Comparison of ENCODE assay signal across 19 mouse cellular contexts in the genomic region with DNA sequence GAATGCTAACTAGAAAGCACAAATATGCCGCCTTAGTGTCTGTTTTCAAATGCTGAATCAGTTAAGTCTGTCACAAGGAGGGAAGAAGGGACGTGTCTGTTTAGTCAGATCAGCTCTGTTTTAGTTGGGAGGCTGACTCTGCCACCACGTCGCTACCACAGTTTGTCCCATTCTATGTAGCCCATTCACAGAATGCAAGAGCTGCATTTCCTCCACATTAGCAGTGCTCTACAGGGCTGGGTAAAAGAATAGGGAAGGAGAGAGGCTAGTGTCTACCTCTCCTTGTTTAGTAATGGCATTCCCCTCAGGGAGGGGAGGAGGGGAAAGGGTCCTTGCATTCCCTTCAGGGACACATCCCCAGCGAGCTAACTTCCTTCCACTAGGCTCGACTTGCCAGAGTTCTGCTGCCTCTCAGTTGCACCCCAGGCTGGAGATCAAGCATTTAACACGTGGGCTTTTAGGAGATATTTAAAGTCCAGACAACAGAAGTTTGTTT.
A peak's percentile ranks its signal among the peaks of the same experiment; 100 is the strongest.
DNase-seq lines count a peak whose midpoint lies in the region; ATAC-seq and TF ChIP-seq lines count a peak whose summit lies in the region.
"Had no signal": no experiment of that assay in that cellular context is flagged by ENCODE, and none has a peak within 500 bp of the region (broad histone marks: within the 10 kb centered on the region; RNA-seq: fewer than 3 reads in every experiment).

No protein-coding gene starts in this region.

- no peak for TF ChIP-seq CTCF in heart, adult 2 months (IDR thresholded peaks at IDR 0.05)
- TF ChIP-seq CTCF in lung, embryonic 14.5 days (IDR thresholded peaks at IDR 0.05; ENCODE audit: low read depth) = no peak

- intact Hi-C loops in heart, adult 2 months (cut with DNase I) = loop anchor here (5.0 kb wide), 1 partner anchor 76 kb away; no protein-coding TSS in a partner anchor

- no peaks in the 10 kb centered on the region for H3K79me2 ChIP-seq in heart, adult 2 months (replicated peaks; ENCODE audit: control insufficient read depth, insufficient read depth, low read length)

- H3K9ac ChIP-seq in heart, embryonic 11.5 days (ENCODE audit: low read depth, low read length) = no peak overlapping the region; the same call in 1 of the 2 replicates
- no peak overlapping the region for H3K9ac ChIP-seq in heart, adult 2 months (ENCODE audit: low read depth, low read length)
- no peak overlapping the region for H3K9ac ChIP-seq in lung, embryonic 14.5 days
- no peak overlapping the region for H3K9ac ChIP-seq in intestine, embryonic 16.5 days (ENCODE audit: low read depth, low read length)
- H3K9ac ChIP-seq: embryonic facial prominence, embryonic 12.5 days; hindbrain, embryonic 15.5 days; liver, embryonic 14.5 days had no signal

- DNase-seq in heart, adult 2 months = no peak
- DNase-seq in lung, embryonic 14.5 days = peak; percentile 38
- DNase-seq in lung, postnatal 14 days = no peak
- DNase-seq in layer of hippocampus, postnatal 25 days (ENCODE audit: extremely low spot score in 1 of 2, low spot score in 1 of 2) = no peak
- DNase-seq: adrenal gland, postnatal 25 days; cerebellum, postnatal 10 days; gastrocnemius, postnatal 10 days; kidney, postnatal 14 days; right cerebral cortex, postnatal 25 days; thymus, postnatal 14 days had no signal

- H3K4me3 ChIP-seq in heart, embryonic 11.5 days (ENCODE audit: low read depth, low read length) = no peak overlapping the region
- H3K4me3 ChIP-seq in heart, adult 2 months = no peak overlapping the region
- H3K4me3 ChIP-seq in lung, embryonic 14.5 days (ENCODE audit: low read depth, low read length) = no peak overlapping the region
- H3K4me3 ChIP-seq in intestine, embryonic 16.5 days (ENCODE audit: low read length) = no peak overlapping the region
- H3K4me3 ChIP-seq: embryonic facial prominence, embryonic 12.5 days; hindbrain, embryonic 15.5 days; megakaryocyte, embryonic 14.5 days; myocyte had no signal

- no peaks in the 10 kb centered on the region for H3K27me3 ChIP-seq in heart, embryonic 11.5 days (ENCODE audit: control insufficient read depth, insufficient read depth, low read length)
- H3K27me3 ChIP-seq in heart, adult 2 months (ENCODE audit: control insufficient read depth, insufficient read depth, low read length) = no peaks in the 10 kb centered on the region
- no peaks in the 10 kb centered on the region for H3K27me3 ChIP-seq in lung, embryonic 14.5 days (ENCODE audit: insufficient read depth, low read length)
- H3K27me3 ChIP-seq in intestine, embryonic 16.5 days (replicated peaks; ENCODE audit: control insufficient read depth, insufficient read depth, low read length) = no peaks in the 10 kb centered on the region
- H3K27me3 ChIP-seq: embryonic facial prominence, embryonic 12.5 days; hindbrain, embryonic 15.5 days; megakaryocyte, embryonic 14.5 days had no signal

- H3K4me1 ChIP-seq in heart, embryonic 11.5 days (ENCODE audit: control insufficient read depth, insufficient read depth, low read length) = peaks cover 17% of the 10 kb centered on the region
- peaks cover 2% of the 10 kb centered on the region for H3K4me1 ChIP-seq in heart, adult 2 months (ENCODE audit: control insufficient read depth, insufficient read depth, low read length)
- H3K4me1 ChIP-seq in lung, embryonic 14.5 days (ENCODE audit: insufficient read depth) = peaks cover 11% of the 10 kb centered on the region
- peaks cover 5% of the 10 kb centered on the region; the same call in 1 of the 2 replicates for H3K4me1 ChIP-seq in intestine, embryonic 16.5 days (ENCODE audit: control insufficient read depth, insufficient read depth, low read length)
- H3K4me1 ChIP-seq: embryonic facial prominence, embryonic 12.5 days; hindbrain, embryonic 15.5 days; megakaryocyte, embryonic 14.5 days had no signal

- peak overlapping the region; percentile 5; the same call in 1 of the 2 replicates for H3K27ac ChIP-seq in heart, embryonic 11.5 days (ENCODE audit: low read depth, low read length)
- no peak overlapping the region for H3K27ac ChIP-seq in heart, adult 2 months
- no peak overlapping the region for H3K27ac ChIP-seq in lung, embryonic 14.5 days (ENCODE audit: low read depth)
- H3K27ac ChIP-seq in intestine, embryonic 16.5 days (ENCODE audit: low read length) = no peak overlapping the region
- H3K27ac ChIP-seq: embryonic facial prominence, embryonic 12.5 days; hindbrain, embryonic 15.5 days; liver, embryonic 14.5 days had no signal

- H3K4me2 ChIP-seq in heart, embryonic 11.5 days = peak overlapping the region; percentile 36
- 0 out of 2 replicates have a peak overlapping the region, but pooled peaks have one; percentile 2 for H3K4me2 ChIP-seq in lung, embryonic 14.5 days
- H3K4me2 ChIP-seq in intestine, embryonic 16.5 days (ENCODE audit: low read depth, low read length) = no peak overlapping the region
- H3K4me2 ChIP-seq: embryonic facial prominence, embryonic 12.5 days; hindbrain, embryonic 15.5 days had no signal

- no peaks in the 10 kb centered on the region for H3K9me3 ChIP-seq in heart, embryonic 11.5 days (replicated peaks; ENCODE audit: control insufficient read depth, low read length)
- H3K9me3 ChIP-seq in lung, embryonic 14.5 days (ENCODE audit: low read depth, low read length) = no peaks in the 10 kb centered on the region
- no peaks in the 10 kb centered on the region for H3K9me3 ChIP-seq in intestine, embryonic 16.5 days (ENCODE audit: control insufficient read depth, low read length)
- H3K9me3 ChIP-seq: embryonic facial prominence, embryonic 12.5 days; hindbrain, embryonic 15.5 days; megakaryocyte, embryonic 14.5 days had no signal

- no peaks in the 10 kb centered on the region for H3K36me3 ChIP-seq in heart, embryonic 11.5 days (ENCODE audit: control insufficient read depth, insufficient read depth, low read length)
- no peaks in the 10 kb centered on the region for H3K36me3 ChIP-seq in heart, adult 2 months (ENCODE audit: control insufficient read depth, insufficient read depth, low read length)
- no peaks in the 10 kb centered on the region for H3K36me3 ChIP-seq in lung, embryonic 14.5 days (ENCODE audit: insufficient read depth)
- no peaks in the 10 kb centered on the region for H3K36me3 ChIP-seq in intestine, embryonic 16.5 days (ENCODE audit: control insufficient read depth, insufficient read depth, low read length)
- H3K36me3 ChIP-seq: embryonic facial prominence, embryonic 12.5 days; hindbrain, embryonic 15.5 days had no signal

- TF ChIP-seq POLR2A in heart, adult 2 months (IDR thresholded peaks at IDR 0.05; ENCODE audit: insufficient read depth, low read depth, low read length) = no peak

- 15% methylated on average over 7 of the region's 7 CpGs for WGBS in heart, embryonic 11.5 days (ENCODE audit: insufficient replicate concordance)
- 17% methylated on average over 7 of the region's 7 CpGs for whole genome bisulfite sequencing in heart, adult 2 months
- 12% methylated on average over 7 of the region's 7 CpGs for whole genome bisulfite sequencing in lung, embryonic 14.5 days
- WGBS in intestine, embryonic 16.5 days = 19% methylated on average over 7 of the region's 7 CpGs

- no peak for TF ChIP-seq EP300 in heart, adult 2 months (IDR thresholded peaks at IDR 0.05; ENCODE audit: insufficient read depth, low read depth, low read length)

- no peak for ATAC-seq in heart, embryonic 11.5 days (replicated peaks; ENCODE audit: insufficient number of reproducible peaks, low FRiP score, low TSS enrichment)
- ATAC-seq in lung, embryonic 14.5 days (ENCODE audit: insufficient read depth) = peak; percentile 64
- peak; percentile 36 for ATAC-seq in common myeloid progenitor, adult 5-6 weeks (replicated peaks; ENCODE audit: low read depth, poor library complexity, severe bottlenecking)
- peak; percentile 38; the same call in 1 of the 2 replicates for ATAC-seq in intestine, embryonic 16.5 days
- ATAC-seq in megakaryocyte-erythroid progenitor cell, adult 5-6 weeks (replicated peaks; ENCODE audit: low FRiP score, low TSS enrichment, poor library complexity, severe bottlenecking) = no peak

Comparison
In these comparisons a context has a peak if more than half of its experiments do, and no peak if none do; other contexts are left out.
1. ATAC-seq: peak in lung, embryonic 14.5 days (single experiment), common myeloid progenitor, adult 5-6 weeks (single experiment) and intestine, embryonic 16.5 days (single experiment); none in heart, embryonic 11.5 days (single experiment) and megakaryocyte-erythroid progenitor cell, adult 5-6 weeks (single experiment).